Mouse (Mus musculus) erythroblast, embryonic 14.5 days (primary cell): ENCODE data around the gene Ccdc177.

ENCODE experiments used
- GATA1 ChIP-seq: IDR thresholded peaks from 2 replicates; pipeline ENCODE4 v1.6.1; 2012; ENCODE audit warnings: low read length, inconsistent platforms, mixed read lengths
- TAL1 ChIP-seq: IDR thresholded peaks from 3 replicates; pipeline ENCODE4 v1.6.1; 2012; ENCODE audit warnings: low read length, inconsistent platforms, mixed read lengths

DNA sequence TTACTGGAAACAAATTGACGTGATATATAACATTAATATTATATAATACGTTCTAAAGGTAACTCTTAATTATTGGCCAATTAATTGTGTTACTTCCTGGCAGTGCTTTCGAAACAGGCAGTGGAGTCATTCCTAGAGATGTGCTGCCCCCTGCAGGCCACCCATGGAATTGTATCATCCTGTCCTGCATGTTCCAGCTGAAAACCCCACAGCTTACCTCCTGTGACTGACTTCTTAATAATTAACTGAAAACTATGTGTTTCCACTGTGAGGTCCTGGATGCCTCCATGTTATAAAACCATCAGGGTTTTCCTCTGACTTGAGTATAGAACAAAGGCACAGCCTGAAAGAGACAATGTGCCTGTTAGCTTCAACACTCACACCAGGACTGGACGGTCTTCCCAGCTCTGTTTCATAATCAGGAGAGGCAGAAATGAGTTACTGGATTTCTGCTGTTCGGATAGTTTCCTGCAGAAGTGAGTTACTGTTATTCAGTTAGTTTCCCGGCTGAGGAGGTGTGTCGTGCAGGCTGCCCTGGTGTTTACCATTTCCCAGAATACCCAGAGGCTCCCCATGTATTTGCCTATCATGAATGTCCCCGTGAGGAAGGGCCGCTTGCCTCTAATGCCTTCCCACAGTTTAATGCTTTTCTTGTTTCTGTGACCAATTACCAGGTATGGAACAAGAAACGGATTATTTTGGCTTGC, 35.5 kb downstream of the Ccdc177 start:
- TF ChIP-seq GATA1 (no peak), TAL1 (no peak)
